Mouse (Mus musculus) left cerebral cortex, adult 2 months (tissue): Measurements from ENCODE around the gene Klc2. TPM values are rescaled to one million over a fixed set of nuclear protein-coding genes. Genes with fewer than 3 reads are reported as not detected.
A peak's percentile ranks its signal among the peaks of the same experiment; 100 is the strongest.

ENCODE experiments used
- DNase-seq, 2 experiments: peaks; one replicate each; pipeline ENCODE4 v3.0.0; 2021 to 2022; ENCODE audit warnings: low spot score in 2 of 2, mixed read lengths in 1 of 2; ENCODE audit errors: extremely low spot score in 1 of 2
- H3K27ac ChIP-seq: fragments of 200-600 bp; 2 replicates; pipeline ENCODE4 v1.8.1; 2022
- H3K4me3 ChIP-seq: fragments of 200-600 bp; 2 replicates; pipeline ENCODE4 v1.8.1; 2022
- CTCF ChIP-seq: fragments of 200-600 bp; IDR thresholded peaks from 2 replicates; pipeline ENCODE4 v1.8.1; 2022; ENCODE audit warnings: antibody characterized with exemption, mild to moderate bottlenecking, moderate library complexity
- intact Hi-C: fragments of 180-260 bp; cut with DNase I; formaldehyde crosslinking; loops from one replicate; pipeline ENCODE4 v1.15.1; 2025
- total RNA-seq, 2 experiments: library from RNA; stranded (reverse); gene quantifications; 2 replicates each; pipeline ENCODE4 v1.2.3; 2021

Klc2 gene
- total RNA-seq, 2 experiments from 2014 or later: 279 to 291 TPM

DNA sequence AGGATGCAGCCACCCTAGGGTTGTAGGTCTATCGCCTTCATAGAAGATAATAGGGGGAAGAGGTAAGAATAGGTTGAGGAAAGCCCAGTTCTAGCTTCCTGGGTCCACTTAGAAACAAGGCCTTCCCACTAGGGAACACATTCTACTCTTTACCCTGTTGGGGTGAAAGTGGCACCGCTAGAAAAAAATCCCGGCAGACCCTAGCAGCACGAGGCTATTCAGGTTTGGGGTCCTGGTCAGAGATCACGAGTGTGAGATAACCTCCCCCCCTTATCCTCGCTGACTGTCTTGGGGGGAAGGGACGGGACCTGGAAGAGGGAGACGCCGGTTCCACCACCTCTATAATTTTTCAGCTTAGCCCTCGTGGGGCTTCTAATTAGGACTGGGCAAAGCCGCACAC, 47.3 kb downstream of the Klc2 start:
- TF ChIP-seq CTCF: no peak
- Histone ChIP-seq H3K4me3 (no peak overlapping the region), H3K27ac (peak overlapping the region; percentile 51; the same call in 1 of the 2 replicates)
- intact Hi-C loops: no loop called here
- DNase-seq: no peak

DNA sequence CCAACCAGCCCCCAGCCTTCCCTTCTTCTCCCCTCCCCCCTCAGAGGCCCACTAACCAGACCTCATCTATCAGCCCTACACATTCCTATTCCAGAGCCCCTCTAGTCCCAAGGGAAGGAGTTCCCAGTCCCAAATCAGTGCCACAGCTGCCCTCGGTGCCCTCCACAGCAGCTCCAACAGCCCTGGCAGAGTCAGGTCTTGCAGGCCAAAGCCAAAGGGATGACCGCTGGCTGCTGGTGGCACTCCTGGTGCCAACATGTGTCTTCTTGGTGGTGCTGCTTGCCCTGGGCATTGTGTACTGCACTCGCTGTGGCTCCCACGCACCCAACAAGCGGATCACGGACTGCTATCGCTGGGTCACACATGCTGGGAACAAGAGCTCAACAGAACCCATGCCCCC, 48.4 kb downstream of the Klc2 start:
- intact Hi-C loops: no loop called here
- Histone ChIP-seq H3K27ac (no peak overlapping the region), H3K4me3 (no peak overlapping the region)
- TF ChIP-seq CTCF: no peak
- no peak for DNase-seq

- H3K27ac ChIP-seq: no peak overlapping the region
Measured at GRCm38 (mm10) chr19:5069486-5069885, 48.9 kb downstream of the Klc2 start.

GRCm38 (mm10) chr19:5068570-5069234, 49.7 kb downstream of the Klc2 start:
- intact Hi-C loops: no loop called here
- DNase-seq: no peak
- TF ChIP-seq CTCF: no peak
- Histone ChIP-seq H3K27ac (no peak overlapping the region; the same call in 1 of the 2 replicates), H3K4me3 (peak overlapping the region; percentile 38)

More at GRCm38 (mm10) chr19:5069486-5069885, 48.9 kb downstream of the Klc2 start:
- TF ChIP-seq CTCF: no peak
- no peak for DNase-seq
- intact Hi-C loops: no loop called here
- no peak overlapping the region for H3K4me3 ChIP-seq

DNA sequence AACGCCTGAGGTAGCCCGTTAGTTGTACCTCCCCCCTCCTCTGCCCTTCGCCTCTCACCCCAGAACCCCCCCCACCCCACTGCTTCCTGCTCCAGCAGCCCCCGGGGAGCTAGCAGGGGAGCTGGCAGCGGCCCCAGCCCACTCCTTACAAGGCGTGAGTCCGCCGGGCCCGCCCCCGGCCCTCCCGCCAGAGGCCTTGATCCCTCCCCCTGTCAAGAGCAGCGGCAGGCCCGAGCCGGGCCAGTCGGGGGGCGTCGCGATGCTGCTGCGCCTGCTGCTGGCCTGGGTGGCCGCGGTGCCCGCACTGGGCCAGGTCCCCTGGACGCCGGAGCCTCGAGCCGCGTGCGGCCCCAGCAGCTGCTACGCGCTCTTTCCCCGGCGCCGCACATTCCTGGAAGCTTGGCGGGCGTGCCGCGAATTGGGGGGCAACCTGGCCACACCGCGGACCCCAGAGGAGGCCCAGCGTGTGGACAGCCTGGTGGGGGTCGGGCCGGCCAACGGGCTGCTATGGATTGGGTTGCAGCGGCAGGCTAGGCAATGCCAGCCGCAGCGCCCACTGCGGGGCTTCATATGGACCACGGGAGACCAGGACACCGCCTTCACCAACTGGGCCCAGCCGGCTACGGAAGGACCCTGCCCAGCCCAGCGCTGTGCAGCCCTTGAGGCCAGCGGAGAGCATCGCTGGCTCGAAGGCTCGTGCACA, 50.3 kb downstream of the Klc2 start, which contains the start of gene Cd248:
Cd248 (plus strand) TSS at position 212 of the 703 bp plus-strand sequence.
- intact Hi-C loops: no loop called here
- peak in 1 of 2 experiments; percentile 26 for DNase-seq

GRCm38 (mm10) chr19:5067040-5067799, 51.1 kb downstream of the Klc2 start:
- TF ChIP-seq CTCF: no peak
- intact Hi-C loops: no loop called here
- H3K27ac ChIP-seq: peak overlapping the region; percentile 28; the same call in 1 of the 2 replicates
- DNase-seq: no peak
- peak overlapping the region; percentile 38; the same call in 1 of the 2 replicates for H3K4me3 ChIP-seq

More for the DNA sequence above, 50.3 kb downstream of the Klc2 start, which contains the start of gene Cd248:
- peak within 1 kb of the TSS; percentile 38 for H3K4me3 ChIP-seq
- H3K27ac ChIP-seq: peak within 1 kb of the TSS; percentile 28; the same call in 1 of the 2 replicates
- TF ChIP-seq CTCF: no peak

DNA sequence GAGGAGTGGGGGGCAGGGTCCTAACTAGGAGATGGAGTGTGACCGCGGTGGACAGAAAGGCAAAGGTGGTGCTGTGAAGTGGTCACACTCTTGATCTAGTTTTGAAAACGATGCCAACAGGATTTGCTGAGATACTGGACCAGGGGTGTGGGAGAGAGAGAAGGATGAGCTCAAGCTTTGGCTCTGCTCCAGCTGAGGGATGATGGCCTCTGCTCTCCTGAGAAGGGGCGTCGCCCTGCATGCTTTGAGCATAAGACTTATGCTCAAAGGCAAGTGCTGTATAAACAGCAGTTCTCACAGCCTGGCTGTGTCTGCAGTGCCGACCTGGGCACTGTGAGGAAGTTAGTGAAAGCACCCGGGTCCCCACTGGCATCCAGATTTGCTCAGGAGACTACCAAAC, 53.3 kb downstream of the Klc2 start:
- intact Hi-C loops: no loop called here
- no peak for TF ChIP-seq CTCF
- Histone ChIP-seq H3K27ac (no peak overlapping the region), H3K4me3 (no peak overlapping the region)
- DNase-seq: no peak

- intact Hi-C loops: no loop called here
- H3K27ac ChIP-seq: no peak overlapping the region
- DNase-seq: no peak
- H3K4me3 ChIP-seq: no peak overlapping the region
- TF ChIP-seq CTCF: no peak
Measured at GRCm38 (mm10) chr19:5062446-5062845, 55.9 kb downstream of the Klc2 start.

DNA sequence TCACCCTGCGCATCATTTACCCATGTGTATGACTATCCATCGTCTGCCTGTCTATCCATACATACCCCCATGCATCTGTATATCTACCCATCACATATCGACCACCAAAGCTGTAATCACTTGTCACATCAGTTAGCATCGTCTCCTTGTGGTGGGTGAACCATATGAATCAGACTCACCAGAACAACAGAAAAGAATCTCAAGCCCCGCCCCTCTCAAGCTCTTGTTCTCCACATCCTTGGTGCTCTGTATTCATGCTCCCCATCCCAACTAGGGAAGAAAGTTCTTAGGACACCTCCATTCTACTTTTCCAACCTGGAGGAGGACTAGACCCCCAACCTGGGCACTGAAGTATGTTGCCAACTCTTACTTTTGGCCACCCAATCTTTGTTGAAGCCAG, 56.3 kb downstream of the Klc2 start:
- TF ChIP-seq CTCF: no peak
- H3K4me3 ChIP-seq: no peak overlapping the region
- no peak for DNase-seq
- H3K27ac ChIP-seq: no peak overlapping the region
- intact Hi-C loops: no loop called here

GRCm38 (mm10) chr19:5060365-5061330, 57.7 kb downstream of the Klc2 start:
- DNase-seq: no peak
- TF ChIP-seq CTCF: no peak
- Histone ChIP-seq H3K27ac (no peak overlapping the region), H3K4me3 (no peak overlapping the region)
- intact Hi-C loops: no loop called here
